Mouse (Mus musculus) cerebellum, adult 18-20 months (tissue): ENCODE data around the gene Cst9.

Source experiments
- DNase-seq, 2 experiments: peaks; one replicate each; pipeline ENCODE4 v3.0.0; 2021

Cst9 gene

DNA sequence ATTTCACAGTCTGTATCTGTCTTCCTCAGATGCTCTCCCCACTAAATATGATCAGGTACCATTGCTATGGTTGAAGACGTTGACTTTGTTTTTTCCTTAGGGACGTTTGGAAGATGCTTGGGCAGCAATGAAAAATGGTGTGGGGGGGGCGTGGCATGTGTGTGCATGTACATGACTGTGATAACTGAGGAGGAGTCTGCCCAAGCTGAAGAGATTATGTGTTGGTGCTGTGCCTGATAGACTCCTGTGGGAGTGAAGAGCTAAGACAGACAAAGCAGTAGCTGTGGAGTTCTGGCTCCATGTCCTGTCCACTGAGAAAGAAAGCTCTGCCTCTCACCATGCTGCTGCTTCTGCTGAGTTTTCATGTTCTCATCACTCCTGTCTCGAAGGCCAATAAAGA, at the start of gene Cst9:
TSS of gene Cst9 (plus strand) at position 236 of the 400 bp plus-strand sequence.
- DNase-seq = no peak

DNA sequence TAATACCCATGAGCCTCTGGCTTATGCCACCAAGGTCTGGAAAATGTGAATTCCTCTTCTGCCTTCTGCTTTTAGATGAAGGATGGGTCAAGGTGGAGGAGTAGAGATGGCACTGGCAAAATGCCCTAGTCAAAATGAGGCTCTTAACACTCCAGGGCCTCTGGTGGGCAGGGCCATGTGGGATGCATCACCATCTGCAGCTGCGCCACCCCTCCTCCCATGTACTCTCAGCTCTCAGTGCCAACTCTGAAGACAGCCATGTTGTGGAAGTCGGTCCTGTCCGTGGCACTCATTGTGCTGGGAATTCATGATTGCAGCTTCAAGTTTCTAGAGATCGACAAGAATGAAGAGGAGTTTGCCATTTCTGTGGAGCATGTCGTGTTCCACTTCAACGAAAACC, 45.8 kb upstream of the Cst9 start, which contains the start of gene Cst12:
TSS of gene Cst12 (plus strand) at position 220 of the 400 bp plus-strand sequence.
- DNase-seq = no peak

DNA sequence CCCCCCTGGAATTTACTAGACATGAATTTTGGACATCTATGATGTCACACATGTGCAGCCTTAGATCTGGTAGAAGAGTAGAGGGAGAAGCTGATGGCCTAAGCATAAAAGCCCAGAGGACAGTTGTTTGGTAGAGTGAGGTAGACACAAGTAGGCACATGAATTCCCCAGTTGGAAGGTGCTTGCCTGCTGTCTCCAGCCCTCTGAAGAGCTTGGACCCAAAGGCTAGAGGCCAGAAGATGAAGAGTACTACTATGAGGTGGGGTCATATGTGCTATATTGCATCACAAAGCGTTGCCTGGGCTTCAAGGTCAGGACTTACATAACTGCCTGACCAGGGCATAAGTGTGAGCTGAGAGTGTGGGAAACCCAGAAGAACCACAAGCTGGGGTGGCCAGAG, 36.5 kb upstream of the Cst9 start, which contains the start of gene Cst8:
TSS of gene Cst8 (plus strand) at position 301 of the 400 bp plus-strand sequence.
- no peak for DNase-seq

DNA sequence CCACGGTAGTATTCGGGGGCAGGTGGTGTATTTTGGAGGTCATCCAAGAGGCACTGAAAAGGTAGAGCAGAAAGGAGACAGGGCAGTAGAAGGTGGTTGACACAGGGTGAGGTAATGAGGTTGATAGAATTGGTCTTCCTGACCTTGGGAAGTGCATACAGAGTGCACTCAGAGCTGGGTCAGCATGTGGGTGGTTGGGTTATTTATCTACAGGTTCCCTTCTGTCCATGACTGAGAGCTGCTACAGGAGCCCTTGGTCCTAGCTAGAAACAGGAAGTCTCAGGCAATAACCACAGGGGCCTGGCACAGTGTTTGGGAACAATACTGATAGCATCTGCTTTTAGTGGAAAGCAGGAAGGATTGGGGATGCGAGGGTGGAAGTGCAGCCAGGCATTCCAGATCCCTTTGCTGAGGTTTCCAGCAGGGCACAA, 33.4 kb upstream of the Cst9 start:
- peak; percentile 74 to 86 for DNase-seq

DNA sequence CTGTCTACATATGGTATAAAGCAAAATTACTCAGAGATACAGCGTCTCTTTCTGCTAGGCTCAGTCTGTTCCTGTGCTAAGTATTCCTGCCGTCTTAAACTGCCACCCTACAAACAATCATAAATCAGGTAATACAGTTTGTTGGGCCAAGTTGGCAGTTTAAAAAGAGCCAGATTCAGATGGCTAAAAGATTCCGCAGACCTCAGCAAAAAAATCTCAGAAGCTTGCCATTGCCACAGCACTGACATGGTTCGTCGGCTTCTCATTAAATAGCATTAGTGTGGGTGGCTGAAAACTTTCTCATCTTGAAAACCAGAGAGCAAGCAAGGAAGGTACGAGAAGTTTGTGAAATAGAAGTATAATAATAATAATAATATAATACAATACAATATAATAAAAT, 28.3 kb upstream of the Cst9 start:
- DNase-seq = no peak

DNA sequence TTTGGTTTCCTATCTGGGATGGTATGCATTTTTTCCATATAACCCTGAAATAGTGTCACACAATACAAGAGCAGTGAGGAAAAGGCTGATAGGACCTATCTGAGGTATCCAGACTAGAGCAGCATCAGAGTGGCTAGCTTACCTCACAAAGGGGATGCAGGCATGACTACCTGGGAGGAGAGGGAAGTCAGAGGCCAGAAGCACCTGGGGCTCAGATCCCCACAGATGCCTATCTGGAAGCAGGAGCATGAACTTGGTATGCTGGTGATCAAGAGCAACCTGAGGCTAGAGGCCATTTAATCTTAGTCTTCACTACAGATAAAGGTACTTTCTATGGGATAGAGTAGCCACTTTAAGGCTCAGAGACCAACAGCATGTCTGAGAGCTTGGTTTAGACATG, 15.0 kb upstream of the Cst9 start, which contains the start of gene Cst13:
TSS of gene Cst13 (plus strand) at position 173 of the 400 bp plus-strand sequence.
- no peak for DNase-seq

DNA sequence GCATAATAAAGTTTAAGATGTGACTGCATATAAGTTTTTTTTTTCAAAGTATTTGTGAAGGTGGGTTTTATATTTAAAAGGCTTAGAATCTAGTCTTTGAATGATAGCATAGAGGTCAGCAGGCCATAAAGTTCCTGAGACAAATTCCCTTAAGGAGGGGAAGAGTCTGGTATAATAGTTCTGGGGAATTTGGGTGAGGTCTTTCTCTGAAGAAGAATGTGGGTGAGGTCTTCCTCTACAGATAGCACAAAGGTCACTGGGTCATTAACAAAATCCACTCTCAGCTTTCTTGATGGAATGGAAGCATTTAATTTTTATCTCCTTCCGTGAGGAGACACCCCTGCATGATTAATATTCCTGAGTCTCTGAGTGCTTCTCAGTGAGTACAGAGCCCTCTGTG, 9.0 kb upstream of the Cst9 start:
- no peak for DNase-seq

DNA sequence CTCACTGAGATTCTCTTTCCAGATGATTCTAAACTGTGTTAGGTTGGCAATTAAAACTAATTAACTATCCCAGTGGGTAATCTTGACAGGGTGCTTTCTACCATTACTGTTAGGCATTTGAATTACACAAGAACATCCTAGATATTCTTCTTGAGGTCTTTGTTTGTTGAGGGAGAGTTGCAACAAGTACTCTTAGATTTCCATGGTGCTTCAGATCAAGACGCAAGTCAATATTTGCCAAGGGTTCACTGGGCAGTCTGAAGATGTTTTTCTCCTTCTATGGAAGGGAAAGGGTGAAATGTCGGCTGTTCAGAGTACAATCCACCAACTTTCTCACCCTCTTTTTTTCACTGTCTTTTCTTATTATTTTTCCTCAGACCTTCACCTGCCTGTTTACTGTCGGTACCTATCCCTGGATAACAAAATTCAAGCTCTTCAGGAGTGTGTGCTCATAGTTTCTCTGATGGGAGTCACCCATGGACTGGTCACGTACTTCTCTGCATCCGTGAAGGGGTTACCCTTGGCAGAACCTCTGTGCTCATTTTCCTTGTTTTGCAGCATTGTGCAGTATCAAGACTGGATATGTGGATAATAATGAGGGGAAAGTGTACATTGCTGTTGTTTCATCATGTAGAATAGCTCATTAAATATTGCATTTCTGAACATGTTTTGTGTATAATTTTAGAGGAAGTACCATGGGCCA, 3.3 kb downstream of the Cst9 start:
- DNase-seq = no peak

DNA sequence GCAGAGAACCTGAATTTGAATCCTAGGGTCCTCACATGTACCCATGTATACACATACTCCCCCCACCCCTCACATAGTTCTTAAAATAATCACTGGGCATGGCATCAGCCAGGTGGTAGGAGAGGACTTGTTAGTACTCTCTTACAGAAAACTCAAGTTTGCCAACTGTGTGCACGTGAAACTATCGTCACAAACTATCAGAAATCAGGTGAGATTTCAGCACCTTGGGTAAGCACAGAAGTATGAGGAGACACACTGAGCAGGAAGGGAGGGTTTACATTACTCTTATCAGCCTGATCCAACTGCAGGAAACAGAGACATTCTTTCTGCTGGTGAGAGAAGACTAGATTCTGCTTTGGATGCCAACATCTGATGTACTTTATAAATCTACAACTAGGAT, 4.3 kb downstream of the Cst9 start:
- DNase-seq = no peak

DNA sequence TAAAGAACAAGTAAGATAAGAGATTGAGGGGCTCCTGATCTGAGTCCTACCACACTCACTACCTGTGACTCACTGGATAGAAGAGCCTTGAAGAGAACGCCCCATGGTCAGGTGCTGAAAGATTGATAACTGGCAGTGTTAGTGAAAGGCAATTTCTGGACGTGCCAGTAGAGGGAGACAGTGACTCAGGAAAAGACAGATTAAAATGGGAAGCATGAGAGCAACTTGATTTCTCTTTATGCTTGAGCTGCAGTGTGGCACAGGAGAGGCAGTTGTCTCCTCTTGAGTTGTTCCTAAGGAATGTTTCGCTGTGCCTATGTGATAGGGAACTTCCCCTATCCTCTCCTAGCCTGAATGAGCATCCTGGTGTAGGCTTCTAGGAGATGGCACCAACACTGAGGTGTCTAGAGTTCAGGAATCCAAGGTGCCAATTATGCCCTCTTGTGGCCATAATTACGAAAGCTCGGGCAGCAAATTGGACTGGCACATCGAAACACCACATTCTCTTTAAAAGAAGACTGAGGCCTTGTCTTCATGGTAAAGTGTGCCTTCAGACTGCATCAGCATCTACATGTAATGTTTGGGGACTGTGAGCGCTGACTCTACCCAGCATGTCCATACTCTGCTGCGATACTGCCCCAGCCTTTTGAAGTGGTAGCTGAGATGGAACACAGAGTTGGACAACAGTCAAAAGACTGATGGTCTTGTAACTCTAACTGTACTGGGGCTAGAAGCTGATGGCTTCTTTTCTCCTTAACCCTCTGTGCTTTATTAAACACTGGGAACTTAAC, 16.4 kb downstream of the Cst9 start:
- DNase-seq = peak; percentile 76 to 77

DNA sequence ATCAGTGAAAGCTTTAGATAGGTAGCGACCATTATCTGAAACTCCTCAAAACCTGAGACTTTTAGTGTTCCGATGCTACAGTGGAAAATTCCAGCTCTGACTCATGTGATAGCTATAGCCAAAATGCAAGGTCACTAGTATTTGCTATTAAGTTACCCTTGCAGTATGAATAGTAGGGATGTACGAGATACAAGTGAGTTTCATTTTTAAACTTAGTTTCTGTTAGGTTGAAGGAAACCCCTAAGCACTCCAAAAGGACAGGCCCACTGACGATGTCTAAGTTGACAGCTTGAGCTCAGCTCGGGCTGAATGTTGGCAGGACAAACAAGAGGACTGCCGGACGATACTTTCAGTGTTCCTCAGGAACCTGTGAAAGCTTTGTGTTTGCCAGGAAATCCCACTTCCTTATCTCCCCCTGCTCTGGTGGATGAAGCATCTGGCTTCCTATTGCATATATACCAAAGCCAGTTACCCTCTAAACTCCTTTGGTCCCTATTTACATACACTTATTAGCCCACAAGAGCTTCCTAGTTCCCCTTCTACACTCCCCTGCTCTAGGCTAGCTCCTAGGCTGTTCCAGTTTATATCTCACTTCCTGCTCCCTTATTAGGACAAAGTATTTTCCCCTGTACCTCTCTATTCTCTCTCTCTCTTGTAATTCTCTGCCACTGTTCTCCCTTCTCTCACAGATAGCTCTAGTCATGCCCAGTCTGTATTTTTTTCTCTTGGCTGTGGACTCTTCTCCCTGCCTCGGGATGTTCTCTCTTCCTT, 21.9 kb downstream of the Cst9 start:
- DNase-seq = no peak

DNA sequence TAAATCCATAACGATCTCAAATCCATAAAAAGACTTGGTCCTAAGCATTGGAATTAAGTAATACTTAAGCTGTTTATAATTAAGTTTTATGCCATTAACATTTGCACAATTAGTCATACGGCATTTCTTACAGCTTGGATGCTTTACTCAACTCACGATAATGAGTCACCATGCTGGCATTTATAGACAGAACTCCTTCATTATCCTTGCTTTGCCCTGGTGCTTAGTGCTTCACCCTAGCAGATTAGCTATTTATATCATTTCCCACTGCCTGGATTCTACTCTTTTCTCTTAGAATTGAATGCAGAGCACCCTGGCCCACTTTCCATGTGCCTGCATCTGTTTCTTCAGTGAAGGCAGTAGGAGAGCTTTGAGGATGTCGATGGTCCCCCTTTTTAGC, 22.6 kb downstream of the Cst9 start:
- no peak for DNase-seq

DNA sequence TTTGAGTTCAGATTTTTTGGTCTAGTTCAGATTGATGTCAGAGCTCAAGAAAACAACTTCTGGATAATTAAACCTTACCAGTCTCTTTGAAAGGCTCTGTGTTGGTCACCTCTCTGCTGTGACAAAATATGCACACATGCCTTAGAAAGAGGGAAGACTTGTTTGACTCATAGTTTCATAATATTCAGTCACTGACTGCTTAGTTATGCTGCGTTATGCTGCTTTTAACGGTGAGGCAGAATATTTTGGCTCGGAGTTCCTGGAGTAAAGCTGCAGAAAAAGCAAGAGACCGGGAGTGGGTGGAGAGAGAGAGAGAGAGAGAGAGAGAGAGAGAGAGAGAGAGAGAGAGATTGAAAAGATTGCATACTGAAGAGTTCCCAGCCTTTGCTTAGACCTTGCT, 26.0 kb downstream of the Cst9 start:
- no peak for DNase-seq

DNA sequence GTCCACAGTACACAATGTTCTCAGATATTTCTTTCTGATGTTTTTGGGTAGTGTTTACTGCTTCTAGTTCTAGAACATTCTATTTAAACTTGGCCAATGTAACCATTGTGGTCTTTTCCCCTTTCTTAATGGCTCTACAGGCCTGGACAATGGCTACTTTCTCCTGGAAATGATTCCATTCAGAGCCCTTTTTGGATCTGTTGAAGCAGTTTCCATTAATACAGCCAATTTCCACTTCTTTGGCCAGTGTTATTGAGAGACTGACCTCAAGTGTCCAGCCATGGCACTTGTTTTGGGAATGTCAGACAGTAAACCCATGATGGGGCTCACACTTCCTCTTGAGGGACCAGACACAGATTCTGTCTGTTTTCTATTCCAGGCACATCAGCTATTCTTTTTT, 26.7 kb downstream of the Cst9 start:
- DNase-seq = no peak

DNA sequence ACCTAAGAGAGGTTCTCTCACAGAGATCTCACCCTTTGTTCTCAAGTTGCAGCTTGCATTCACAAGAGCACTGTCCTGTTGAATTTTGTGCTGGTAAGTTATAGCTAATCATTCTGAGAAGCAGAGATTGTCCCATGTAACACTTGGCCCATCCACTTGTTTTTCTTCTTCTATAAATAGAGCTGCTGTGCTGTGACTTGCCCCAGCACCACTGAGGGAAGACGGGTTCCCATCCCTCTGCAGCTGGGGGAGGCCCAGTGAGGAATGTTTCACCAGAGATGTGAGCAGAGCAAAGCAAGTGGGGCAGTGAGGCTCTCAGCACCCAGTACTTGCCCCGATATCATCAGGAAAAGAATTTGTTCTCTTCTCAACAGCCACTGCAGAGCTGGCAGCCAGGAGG, 30.0 kb downstream of the Cst9 start, which contains the start of gene 9230104L09Rik:
TSS of gene 9230104L09Rik (minus strand) at position 73 of the 400 bp plus-strand sequence.
- DNase-seq = no peak

DNA sequence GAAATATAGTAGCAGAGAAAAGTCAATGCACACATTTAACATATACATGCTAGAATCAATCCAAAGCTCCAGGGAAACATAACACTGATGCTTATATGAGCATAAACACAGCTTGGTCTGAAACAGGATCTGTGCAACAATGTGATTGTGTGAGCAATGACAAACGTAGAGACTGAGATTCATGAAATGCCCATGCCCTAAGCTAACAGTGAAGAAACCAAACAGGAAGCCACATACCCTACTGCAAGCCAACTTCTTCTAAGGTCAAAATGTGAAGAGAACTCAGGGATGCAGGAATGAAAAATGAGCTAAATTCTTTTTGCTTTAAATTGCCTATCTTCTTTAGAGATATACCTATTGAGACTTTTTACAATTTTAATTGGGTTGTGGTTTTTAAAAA, 34.0 kb downstream of the Cst9 start:
- DNase-seq = no peak

DNA sequence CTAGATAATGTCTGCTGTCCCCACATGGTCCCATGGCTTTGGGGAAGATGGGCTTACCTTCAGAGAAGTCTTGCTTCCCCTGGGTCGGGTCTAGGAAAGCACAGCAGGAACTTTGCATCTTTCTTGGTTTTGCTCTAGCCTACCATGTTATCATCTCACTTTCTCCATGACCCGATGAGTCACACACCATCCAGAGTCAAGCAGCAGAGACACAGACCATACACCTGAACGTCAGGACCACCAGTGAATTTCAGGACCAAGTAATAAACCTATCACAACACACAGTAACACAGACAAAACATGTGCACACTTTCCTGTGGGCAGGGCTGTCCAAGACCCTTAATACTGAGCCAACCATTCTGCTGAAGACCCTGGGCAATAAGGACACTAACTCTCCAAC, 35.6 kb downstream of the Cst9 start:
- DNase-seq = no peak

DNA sequence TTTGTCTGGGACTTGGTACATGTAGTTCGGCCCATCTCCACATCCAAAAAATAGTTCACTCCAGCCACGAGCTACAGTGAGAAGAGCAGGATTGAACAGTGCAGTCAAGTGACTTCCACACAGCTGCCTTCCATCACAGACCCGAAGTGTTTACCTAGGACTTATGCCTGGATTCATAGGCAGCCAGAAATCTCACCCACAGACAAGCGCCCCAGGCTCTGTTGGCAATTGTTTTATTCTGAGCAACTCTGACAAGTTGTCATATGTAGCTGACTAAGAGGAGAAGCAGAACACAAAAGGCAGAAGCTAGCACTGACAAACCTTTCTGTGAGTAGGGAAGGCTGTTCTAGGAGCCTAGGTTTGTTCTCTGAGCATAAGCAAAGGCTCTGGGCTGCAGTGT, 37.9 kb downstream of the Cst9 start:
- peak in 1 of 2 experiments; percentile 4 for DNase-seq

DNA sequence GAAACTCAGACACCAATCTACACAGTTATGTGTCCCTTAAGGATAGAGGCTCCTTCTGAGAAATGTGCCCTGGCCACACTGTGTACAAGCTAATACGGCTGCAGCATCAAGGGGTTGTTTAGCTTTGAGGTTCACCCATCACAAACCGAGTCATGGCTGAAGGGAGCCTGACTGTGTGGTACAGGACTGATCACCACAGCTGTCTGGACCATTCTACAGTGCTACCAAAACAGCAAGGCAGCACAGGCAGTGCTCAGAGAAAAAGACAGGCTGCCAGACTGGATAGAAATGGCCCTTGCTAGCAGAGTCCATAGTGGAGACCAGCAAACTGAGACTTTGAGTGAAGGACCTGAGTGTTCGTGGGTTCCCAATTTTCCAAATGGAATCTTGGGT, 39.3 kb downstream of the Cst9 start:
- DNase-seq = peak in 1 of 2 experiments; percentile 5

DNA sequence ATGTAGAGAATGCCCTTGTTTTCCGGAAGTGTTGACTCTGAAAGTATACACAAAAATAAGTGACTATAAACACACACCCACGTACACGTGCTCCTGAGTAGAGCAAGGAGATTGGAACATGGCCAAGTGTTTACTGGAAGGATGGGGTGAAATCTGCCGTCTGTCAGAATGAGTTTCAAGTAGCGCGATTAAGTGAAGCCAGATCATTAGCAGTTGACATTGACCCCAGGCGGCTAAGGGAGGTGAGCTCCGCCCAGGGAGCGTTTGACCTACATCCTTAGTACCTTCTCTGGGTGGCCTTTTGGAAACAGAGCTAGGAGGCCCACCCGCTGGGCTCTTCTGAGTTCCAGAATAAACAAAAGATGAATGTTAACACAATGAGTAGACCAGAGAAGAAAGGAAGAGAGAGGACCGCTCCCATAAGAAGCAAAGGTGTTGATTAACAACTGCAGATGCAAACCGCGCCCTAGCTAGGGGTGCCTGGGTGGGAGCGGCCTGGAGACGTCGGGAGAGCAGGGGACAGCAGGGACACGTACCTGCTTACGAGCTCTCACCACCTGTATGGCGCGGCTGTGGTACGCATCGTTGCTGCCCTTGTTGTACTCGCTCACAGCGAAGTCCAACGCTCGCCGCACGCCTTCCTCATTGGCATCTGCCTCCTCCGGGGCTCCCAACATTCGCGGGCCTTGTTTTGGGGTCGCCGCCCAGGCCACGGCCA, 39.8 kb downstream of the Cst9 start:
- DNase-seq = peak; percentile 28 to 36

DNA sequence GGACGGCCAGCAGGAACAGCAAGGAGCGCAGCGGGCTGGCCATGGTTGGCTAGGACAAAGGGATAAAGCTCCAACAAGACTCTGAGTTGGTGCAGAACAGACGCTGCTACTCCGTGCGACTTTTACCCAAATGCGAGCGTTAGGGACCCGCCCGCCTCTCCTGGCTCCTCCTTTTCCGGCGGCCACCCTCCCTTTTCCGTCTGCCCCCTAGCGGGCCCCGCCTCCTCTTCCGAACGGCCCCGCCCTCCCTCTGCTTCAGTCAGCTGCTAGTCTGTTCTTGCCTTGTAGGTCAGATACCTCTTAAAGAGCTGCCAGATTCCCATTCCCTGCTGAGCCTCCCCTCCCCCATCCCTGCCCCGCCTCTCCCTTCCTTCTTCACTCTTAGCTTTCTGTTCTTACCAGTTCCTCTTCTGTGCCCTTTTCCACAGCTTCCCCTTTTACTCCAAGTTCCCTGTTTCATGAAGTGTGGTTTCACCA, 40.4 kb downstream of the Cst9 start, which contains the start of gene Cst3:
TSS of gene Cst3 (minus strand) at position 358 of the 477 bp plus-strand sequence.
- peak; percentile 87 to 92 for DNase-seq
